Mouse (Mus musculus) MEL (cell line): ENCODE results near the gene Atf7ip. TPM values are rescaled to one million over a fixed set of nuclear protein-coding genes. Genes with fewer than 3 reads are reported as not detected.

ENCODE experiments used
- DNase-seq: peaks from one replicate; pipeline ENCODE4 v3.0.0; 2011; ENCODE audit warnings: low read depth, low spot score
- H3K27ac ChIP-seq: 2 replicates; pipeline ENCODE4 v1.5.1; 2012; ENCODE audit warnings: low read depth, mild to moderate bottlenecking, control low read depth, low read length, moderate library complexity; ENCODE audit not compliant: control insufficient read depth
- H3K27me3 ChIP-seq, 2 experiments: fragments of 150-350 bp in 1 of 2; sonication (generic) in 1 of 2; 2 replicates each; pipeline ENCODE4 v1.6.1; 2012; ENCODE audit warnings: low read length in 2 of 2, mild to moderate bottlenecking in 2 of 2, improper control_type of control experiment in 1 of 2, moderate library complexity in 1 of 2; ENCODE audit not compliant: insufficient read depth in 2 of 2, control insufficient read depth in 1 of 2
- H3K36me3 ChIP-seq, 2 experiments: 2 replicates each; pipeline ENCODE4 v1.6.1; 2012 to 2014; ENCODE audit warnings: low read length in 2 of 2, improper control_type of control experiment in 1 of 2, inconsistent platforms in 1 of 2, mild to moderate bottlenecking in 1 of 2; ENCODE audit not compliant: insufficient read depth in 2 of 2, control insufficient read depth in 1 of 2
- H3K4me1 ChIP-seq, 2 experiments: fragments of 150-350 bp in 1 of 2; sonication (generic) in 1 of 2; 2 replicates each; pipeline ENCODE4 v1.6.1; 2012; ENCODE audit warnings: low read length in 2 of 2, improper control_type of control experiment in 1 of 2, mild to moderate bottlenecking in 1 of 2; ENCODE audit not compliant: insufficient read depth in 2 of 2, control insufficient read depth in 1 of 2
- H3K4me3 ChIP-seq, 2 experiments: fragments of 150-350 bp in 1 of 2; sonication (generic) in 1 of 2; 2 replicates each; pipeline ENCODE4 v1.5.1; 2012; ENCODE audit warnings: low read depth in 2 of 2, low read length in 2 of 2, mild to moderate bottlenecking in 2 of 2, moderate library complexity in 2 of 2, control low read depth in 1 of 2, improper control_type of control experiment in 1 of 2; ENCODE audit not compliant: control insufficient read depth in 1 of 2, insufficient read depth in 1 of 2
- H3K79me2 ChIP-seq: 2 replicates; pipeline ENCODE4 v1.6.1; 2012; ENCODE audit warnings: mild to moderate bottlenecking, low read length, moderate library complexity; ENCODE audit not compliant: control insufficient read depth, poor library complexity, insufficient read depth
- H3K9ac ChIP-seq: 2 replicates; pipeline ENCODE4 v1.6.1; 2012; ENCODE audit warnings: low read depth, mild to moderate bottlenecking, control low read depth, low read length, moderate library complexity; ENCODE audit not compliant: control insufficient read depth, poor library complexity, severe bottlenecking
- H3K9me3 ChIP-seq: fragments of 150-350 bp; sonication (generic); replicated peaks from 2 replicates; pipeline ENCODE4 v1.6.1; 2012; ENCODE audit warnings: mild to moderate bottlenecking, low read length, improper control_type of control experiment, moderate library complexity; ENCODE audit not compliant: insufficient read depth
- CHD2 ChIP-seq: IDR thresholded peaks from 2 replicates; pipeline ENCODE4 v1.6.1; 2011; ENCODE audit warnings: low read length, improper control_type of control experiment
- CTCF ChIP-seq, 3 experiments: IDR thresholded peaks in 2 of 3; conservative IDR thresholded peaks in 1 of 3; 2 replicates each; pipeline ENCODE4 v1.5.1; 2011 to 2012; ENCODE audit warnings: low read length in 3 of 3, low read depth in 2 of 3, mild to moderate bottlenecking in 2 of 3, improper control_type of control experiment in 1 of 3, inconsistent platforms in 1 of 3, mixed read lengths in 1 of 3, moderate library complexity in 1 of 3; ENCODE audit not compliant: control insufficient read depth in 1 of 3, insufficient read depth in 1 of 3, poor library complexity in 1 of 3, severe bottlenecking in 1 of 3
- ELF1 ChIP-seq: IDR thresholded peaks from 2 replicates; pipeline ENCODE4 v1.6.1; 2014; ENCODE audit warnings: low read depth, mild to moderate bottlenecking, inconsistent platforms, low read length, improper control_type of control experiment, moderate library complexity
- ETS1 ChIP-seq: IDR thresholded peaks from 2 replicates; pipeline ENCODE4 v1.6.1; 2012; ENCODE audit warnings: low read depth, mild to moderate bottlenecking, inconsistent platforms, low read length, improper control_type of control experiment, moderate library complexity
- GATA1 ChIP-seq: IDR thresholded peaks from 2 replicates; pipeline ENCODE4 v1.6.1; 2011; ENCODE audit warnings: low read depth, low read length, improper control_type of control experiment
- HCFC1 ChIP-seq: IDR thresholded peaks from 2 replicates; pipeline ENCODE4 v1.6.1; 2012; ENCODE audit warnings: low read depth, mild to moderate bottlenecking, inconsistent platforms, low read length, improper control_type of control experiment, moderate library complexity
- KAT2A ChIP-seq: conservative IDR thresholded peaks from 2 replicates; pipeline ENCODE4 v1.6.1; 2012; ENCODE audit warnings: low read depth, low read length, improper control_type of control experiment, inconsistent platforms
- MAFK ChIP-seq: IDR thresholded peaks from 2 replicates; pipeline ENCODE4 v1.6.1; 2011; ENCODE audit warnings: low read depth, mild to moderate bottlenecking, low read length, improper control_type of control experiment, borderline replicate concordance
- MXI1 ChIP-seq: IDR thresholded peaks from 2 replicates; pipeline ENCODE4 v1.6.1; 2011; ENCODE audit warnings: mild to moderate bottlenecking, low read depth, low read length, improper control_type of control experiment
- MYB ChIP-seq: IDR thresholded peaks from 2 replicates; pipeline ENCODE4 v1.6.1; 2011; ENCODE audit warnings: mild to moderate bottlenecking, low read depth, low read length, improper control_type of control experiment
- MYC ChIP-seq: IDR thresholded peaks from 2 replicates; pipeline ENCODE4 v1.6.1; 2011; ENCODE audit warnings: low read depth, mild to moderate bottlenecking, low read length, improper control_type of control experiment, moderate library complexity
- NRF1 ChIP-seq: IDR thresholded peaks from 2 replicates; pipeline ENCODE4 v1.6.1; 2014; ENCODE audit warnings: low read depth, mild to moderate bottlenecking, inconsistent platforms, low read length, improper control_type of control experiment, moderate library complexity; ENCODE audit not compliant: poor library complexity, insufficient read depth, severe bottlenecking
- POLR2AphosphoS2 ChIP-seq: IDR thresholded peaks from 2 replicates; pipeline ENCODE4 v1.6.1; 2011; ENCODE audit warnings: low read length, improper control_type of control experiment
- POLR2AphosphoS5 ChIP-seq: IDR thresholded peaks from 2 replicates; pipeline ENCODE4 v1.6.1; 2012; ENCODE audit warnings: low read depth, borderline replicate concordance, mild to moderate bottlenecking, inconsistent platforms, low read length, moderate library complexity, mixed read lengths
- RAD21 ChIP-seq: IDR thresholded peaks from 2 replicates; pipeline ENCODE4 v1.6.1; 2011; ENCODE audit warnings: mild to moderate bottlenecking, low read depth, low read length, improper control_type of control experiment
- RCOR1 ChIP-seq: IDR thresholded peaks from 2 replicates; pipeline ENCODE4 v1.6.1; 2012; ENCODE audit warnings: low read depth, mild to moderate bottlenecking, inconsistent platforms, low read length, improper control_type of control experiment
- SIN3A ChIP-seq: IDR thresholded peaks from 2 replicates; pipeline ENCODE4 v1.6.1; 2012; ENCODE audit warnings: low read length, improper control_type of control experiment, inconsistent platforms
- SMC3 ChIP-seq: IDR thresholded peaks from 2 replicates; pipeline ENCODE4 v1.6.1; 2011; ENCODE audit warnings: low read depth, low read length, improper control_type of control experiment
- TAL1 ChIP-seq: IDR thresholded peaks from 2 replicates; pipeline ENCODE4 v1.6.1; 2012; ENCODE audit warnings: mild to moderate bottlenecking, inconsistent platforms, low read length, moderate library complexity, mixed read lengths
- USF1 ChIP-seq: IDR thresholded peaks from 2 replicates; pipeline ENCODE4 v1.6.1; 2014; ENCODE audit warnings: low read depth, mild to moderate bottlenecking, inconsistent platforms, low read length, improper control_type of control experiment, moderate library complexity
- USF2 ChIP-seq, 2 experiments: IDR thresholded peaks; 2 replicates each; pipeline ENCODE4 v1.6.1; 2011 to 2012; ENCODE audit warnings: improper control_type of control experiment in 2 of 2, low read length in 2 of 2, borderline replicate concordance in 1 of 2, inconsistent platforms in 1 of 2, low read depth in 1 of 2, mild to moderate bottlenecking in 1 of 2; ENCODE audit not compliant: insufficient read depth in 1 of 2
- ZC3H11A ChIP-seq: IDR thresholded peaks from 2 replicates; pipeline ENCODE4 v1.6.1; 2012; ENCODE audit warnings: low read depth, mild to moderate bottlenecking, inconsistent platforms, low read length, improper control_type of control experiment
- ZKSCAN1 ChIP-seq: IDR thresholded peaks from 2 replicates; pipeline ENCODE4 v1.6.1; 2012; ENCODE audit warnings: low read depth, mild to moderate bottlenecking, inconsistent platforms, low read length, improper control_type of control experiment, moderate library complexity
- ZNF384 ChIP-seq: IDR thresholded peaks from 2 replicates; pipeline ENCODE4 v1.6.1; 2012; ENCODE audit warnings: low read depth, mild to moderate bottlenecking, inconsistent platforms, low read length, improper control_type of control experiment
- polyA plus RNA-seq, 2 experiments: library from polyadenylated mRNA; stranded (reverse) in 1 of 2; unstranded in 1 of 2; fragments of >175 nt in 1 of 2; fragments of >200 nt in 1 of 2; gene quantifications; 2 replicates each; pipeline versions ENCODE4 v1.2.1 to v1.2.4; 2012; ENCODE audit warnings: low replicate concordance in 2 of 2, low read depth in 1 of 2; ENCODE audit not compliant: insufficient read length in 2 of 2, insufficient read depth in 1 of 2, missing spikeins in 1 of 2
- total RNA-seq: library from RNA; depleted of rRNA; stranded (reverse); fragments of 300-350 nt; gene quantifications from 2 replicates; pipeline ENCODE4 v1.2.3, GENCODE M21; 2012

Gene Atf7ip
- total and polyA plus RNA-seq, 3 experiments: 7.3 to 56.1 (median 24.6) TPM

DNA sequence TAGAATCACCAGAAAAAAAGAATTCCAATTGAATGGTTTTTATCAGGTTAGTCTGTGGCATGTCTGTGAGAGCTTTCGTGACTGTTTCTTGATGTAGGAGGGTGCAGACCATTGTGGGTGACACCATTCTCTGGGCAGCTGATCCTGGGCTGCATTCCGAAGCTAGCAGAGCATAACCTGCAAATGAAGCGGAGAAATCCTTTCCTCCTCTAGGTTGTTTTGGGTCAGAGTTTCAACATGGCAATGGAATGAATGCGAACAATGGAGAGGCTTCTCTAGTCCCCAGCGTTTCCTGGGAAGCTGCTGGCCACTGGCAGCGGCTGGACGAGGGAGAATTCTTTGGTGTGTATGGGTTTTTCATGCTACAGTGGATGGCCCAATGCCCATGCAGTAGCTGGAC is 5.0 kb downstream of the Atf7ip start:
- Histone ChIP-seq H3K9me3 (no peaks in the 10 kb centered on the region), H3K27me3 (no peaks in the 10 kb centered on the region), H3K4me1 (no peaks in the 10 kb centered on the region), H3K9ac (no peak overlapping the region), H3K4me3 (no peak overlapping the region), H3K36me3 (no peaks in the 10 kb centered on the region), H3K27ac (no peak overlapping the region), H3K79me2 (no peaks in the 10 kb centered on the region)
- no peak for DNase-seq
- TF ChIP-seq SIN3A (no peak), GATA1 (no peak), ZNF384 (no peak), HCFC1 (no peak), MYC (no peak), POLR2AphosphoS2 (no peak), USF1 (no peak), SMC3 (no peak)

DNA sequence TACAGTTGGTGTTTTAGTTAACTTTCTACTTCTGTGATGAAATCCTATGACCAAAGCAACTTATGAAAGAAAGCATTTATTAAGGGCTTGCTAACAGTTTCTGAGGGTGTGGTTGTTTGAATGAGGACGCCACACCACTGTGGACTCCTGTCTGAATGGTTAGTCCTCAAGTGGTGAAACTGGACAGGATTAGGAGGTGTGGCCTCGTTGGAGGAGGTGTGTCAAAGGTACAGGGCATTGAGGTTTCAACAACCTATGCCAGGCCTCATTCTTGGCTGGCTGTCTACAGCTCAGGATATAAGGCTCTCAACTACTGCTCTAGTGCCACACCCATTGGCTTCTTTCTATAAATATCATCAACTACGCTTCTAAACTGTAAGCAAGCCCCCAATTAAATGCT is 6.4 kb downstream of the Atf7ip start:
- TF ChIP-seq CTCF (IDR thresholded peaks at IDR 0.05 in 2 of 3, conservative IDR thresholded peaks at IDR 0.05 in 1 of 3; ENCODE audit: control insufficient read depth in 1 of 3, insufficient read depth in 1 of 3, low read depth in 2 of 3, low read length in 3 of 3, poor library complexity in 1 of 3, severe bottlenecking in 1 of 3) (no peak), ELF1 (no peak), USF1 (no peak), ZKSCAN1 (no peak), NRF1 (no peak), TAL1 (no peak), MYC (no peak), ETS1 (no peak), MXI1 (no peak), MYB (no peak), USF2 (IDR thresholded peaks at IDR 0.05; ENCODE audit: borderline replicate concordance in 1 of 2, insufficient read depth in 1 of 2, low read depth in 1 of 2, low read length in 2 of 2) (no peak), POLR2AphosphoS5 (no peak), ZNF384 (no peak), CHD2 (no peak), KAT2A (no peak), ZC3H11A (no peak), MAFK (no peak), RAD21 (no peak), RCOR1 (no peak), SIN3A (no peak)
- Histone ChIP-seq H3K4me3 (no peak overlapping the region), H3K9ac (no peak overlapping the region), H3K79me2 (no peaks in the 10 kb centered on the region), H3K9me3 (no peaks in the 10 kb centered on the region), H3K27ac (no peak overlapping the region), H3K4me1 (peaks cover 2 to 9% of the 10 kb centered on the region in 2 experiments; a peak in 3 of 4 replicates), H3K27me3 (no peaks in the 10 kb centered on the region), H3K36me3 (peaks cover 0 to 5% of the 10 kb centered on the region in 2 experiments; a peak in 2 of 4 replicates)
- DNase-seq: no peak
